Mouse (Mus musculus) limb, embryonic 12.5 days (tissue): Measurements from ENCODE around the gene Kcnip3. TPM values are rescaled to one million over a fixed set of nuclear protein-coding genes. Genes with fewer than 3 reads are reported as not detected.

Source experiments
- ATAC-seq: fragments of 200-750 bp; cut with Nextera tagmentation; 2 replicates; pipeline ENCODE4 v1.8.0; 2017; ENCODE audit warnings: low read depth, moderate TSS enrichment; ENCODE audit not compliant: insufficient number of reproducible peaks, insufficient read depth, low FRiP score, low TSS enrichment
- H3K27ac ChIP-seq: fragments of 300-500 bp; sonication (generic); 2 replicates; pipeline ENCODE4 v1.5.1; 2016; ENCODE audit warnings: mild to moderate bottlenecking, moderate library complexity
- H3K27me3 ChIP-seq: fragments of 300-500 bp; sonication (generic); 2 replicates; pipeline ENCODE4 v1.6.1; 2016; ENCODE audit warnings: mild to moderate bottlenecking, moderate library complexity
- H3K36me3 ChIP-seq: fragments of 300-500 bp; sonication (generic); 2 replicates; pipeline ENCODE4 v1.6.1; 2016; ENCODE audit warnings: mild to moderate bottlenecking, moderate library complexity
- H3K4me1 ChIP-seq: fragments of 300-500 bp; sonication (generic); replicated peaks from 2 replicates; pipeline ENCODE4 v1.6.1; 2016
- H3K4me2 ChIP-seq: fragments of 300-500 bp; sonication (generic); 2 replicates; pipeline ENCODE4 v1.6.1; 2016; ENCODE audit warnings: mild to moderate bottlenecking, moderate library complexity
- H3K4me3 ChIP-seq: fragments of 300-500 bp; sonication (generic); replicated peaks from 2 replicates; pipeline ENCODE4 v1.5.1; 2016; ENCODE audit warnings: mild to moderate bottlenecking
- H3K9ac ChIP-seq: fragments of 300-500 bp; sonication (generic); replicated peaks from 2 replicates; pipeline ENCODE4 v1.6.1; 2016; ENCODE audit warnings: mild to moderate bottlenecking, moderate library complexity
- H3K9me3 ChIP-seq: fragments of 300-500 bp; sonication (generic); 2 replicates; pipeline ENCODE4 v1.6.1; 2016; ENCODE audit warnings: mild to moderate bottlenecking, moderate library complexity
- WGBS: fragments of 180-500 bp; shearing (Covaris S2); methylation state at CpG from one replicate; pipeline ENCODE4 v1.1.7; 2016; 5-methylcytosine and 5-hydroxymethylcytosine counted together
- polyA plus RNA-seq: library from polyadenylated mRNA; unstranded; fragments of >200 nt; fragmentation: Nextera tagmentation; extraction: Ambion mirVana; gene quantifications from 2 replicates; pipeline ENCODE4 v1.2.1, GENCODE M21; 2016

The Kcnip3 gene
- polyA plus RNA-seq, 1 experiment from 2014 or later, result 1.0 TPM

DNA sequence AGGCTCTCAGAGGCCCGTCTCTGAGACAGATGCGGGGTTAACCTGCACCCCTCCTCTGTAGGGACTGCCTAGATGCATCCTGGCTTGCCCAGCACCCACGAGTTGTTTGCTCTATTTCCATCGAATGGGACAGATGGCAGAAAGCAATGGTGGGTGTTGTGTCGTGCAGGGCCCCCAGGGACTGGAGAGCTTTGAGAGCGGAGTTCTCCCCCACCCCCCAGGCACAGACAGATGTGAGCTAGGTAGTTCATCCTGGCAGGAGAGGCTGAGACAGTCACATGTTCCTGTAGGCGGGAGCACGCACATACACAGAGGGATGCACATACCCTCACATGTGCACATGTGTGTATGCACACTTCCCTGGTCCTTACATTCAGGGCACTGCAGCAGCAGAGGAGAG is 4.8 kb downstream of the Kcnip3 start:
- H3K9me3 ChIP-seq, result no peaks in the 10 kb centered on the region
- H3K27ac ChIP-seq, result no peak overlapping the region
- no peak for ATAC-seq
- H3K4me2 ChIP-seq, result no peak overlapping the region
- no peak overlapping the region for H3K9ac ChIP-seq
- no peak overlapping the region for H3K4me3 ChIP-seq
- no peaks in the 10 kb centered on the region for H3K36me3 ChIP-seq
- peaks cover 8% of the 10 kb centered on the region; the same call in 1 of the 2 replicates for H3K27me3 ChIP-seq
- peaks cover 16% of the 10 kb centered on the region for H3K4me1 ChIP-seq
- 68% methylated on average over 8 of the region's 8 CpGs for WGBS

DNA sequence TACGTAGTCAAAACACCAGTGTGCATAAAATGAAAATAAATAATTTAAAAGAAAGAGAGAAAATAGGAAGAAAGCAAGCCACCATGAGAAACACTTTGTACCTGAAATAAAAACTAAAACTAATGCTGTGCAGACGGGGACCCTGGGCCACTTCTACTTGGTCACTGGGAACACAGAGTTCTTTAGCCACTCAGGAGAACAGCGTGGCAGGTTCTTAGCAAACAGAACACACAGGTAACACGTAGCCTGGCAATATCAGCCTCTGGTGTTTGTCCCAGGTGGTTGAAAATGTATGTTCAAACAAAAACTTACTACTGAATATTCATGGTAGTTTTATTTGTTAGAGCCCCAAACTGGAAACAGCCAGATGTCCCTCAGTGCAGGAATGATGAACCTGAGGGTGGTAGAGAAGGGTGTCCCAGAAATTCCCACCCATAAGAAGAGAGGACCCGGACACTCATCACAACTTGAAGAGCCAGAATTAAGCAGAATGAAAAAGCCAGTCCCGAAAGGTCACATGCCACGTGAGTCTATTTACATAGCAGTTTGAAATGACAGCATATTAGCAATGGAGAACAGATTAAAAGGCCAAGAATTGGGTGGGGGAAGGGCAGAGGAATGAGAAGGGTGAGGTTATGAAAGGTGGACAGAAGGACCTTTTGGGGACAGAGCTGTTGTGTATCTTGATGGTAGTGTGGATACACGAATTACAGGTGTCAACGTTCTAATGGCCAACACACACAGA is 7.3 kb downstream of the Kcnip3 start:
- WGBS, result 81% methylated on average over 8 of the region's 9 CpGs
- Histone ChIP-seq H3K4me2 (no peak overlapping the region), H3K9ac (no peak overlapping the region)

DNA sequence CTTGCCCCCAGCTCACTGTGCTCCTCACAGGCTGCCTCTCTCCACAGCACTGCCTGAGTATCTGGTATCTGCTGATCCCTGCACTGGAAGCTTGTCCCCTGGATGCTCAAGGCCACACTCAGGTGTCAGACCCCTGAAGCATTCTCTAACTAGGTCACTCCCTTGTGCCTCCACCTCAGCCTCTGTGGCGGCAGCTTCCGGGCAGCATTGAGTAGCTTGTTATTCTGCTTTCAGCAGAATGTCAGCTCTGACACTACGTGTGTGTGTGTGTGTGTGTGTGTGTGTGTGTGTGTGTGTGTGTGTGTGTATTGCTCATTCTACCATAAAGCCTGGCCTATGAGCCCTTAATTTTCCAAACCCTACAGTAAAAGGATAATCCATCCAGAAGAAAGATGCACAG is 8.7 kb downstream of the Kcnip3 start:
- H3K27me3 ChIP-seq, result no peaks in the 10 kb centered on the region
- H3K4me1 ChIP-seq, result peaks cover 11% of the 10 kb centered on the region
- no peak overlapping the region for H3K9ac ChIP-seq
- no peak overlapping the region for H3K27ac ChIP-seq
- ATAC-seq, result no peak
- no peaks in the 10 kb centered on the region for H3K9me3 ChIP-seq
- H3K4me3 ChIP-seq, result no peak overlapping the region
- H3K36me3 ChIP-seq, result no peaks in the 10 kb centered on the region
- WGBS, result 72% methylated on average over 3 of the region's 3 CpGs
- H3K4me2 ChIP-seq, result no peak overlapping the region

More for the DNA sequence above, 7.3 kb downstream of the Kcnip3 start:
- H3K36me3 ChIP-seq, result no peaks in the 10 kb centered on the region
- H3K4me3 ChIP-seq, result no peak overlapping the region
- ATAC-seq, result no peak
- H3K27ac ChIP-seq, result no peak overlapping the region
- no peaks in the 10 kb centered on the region for H3K27me3 ChIP-seq
- H3K9me3 ChIP-seq, result no peaks in the 10 kb centered on the region
- H3K4me1 ChIP-seq, result peaks cover 11% of the 10 kb centered on the region

DNA sequence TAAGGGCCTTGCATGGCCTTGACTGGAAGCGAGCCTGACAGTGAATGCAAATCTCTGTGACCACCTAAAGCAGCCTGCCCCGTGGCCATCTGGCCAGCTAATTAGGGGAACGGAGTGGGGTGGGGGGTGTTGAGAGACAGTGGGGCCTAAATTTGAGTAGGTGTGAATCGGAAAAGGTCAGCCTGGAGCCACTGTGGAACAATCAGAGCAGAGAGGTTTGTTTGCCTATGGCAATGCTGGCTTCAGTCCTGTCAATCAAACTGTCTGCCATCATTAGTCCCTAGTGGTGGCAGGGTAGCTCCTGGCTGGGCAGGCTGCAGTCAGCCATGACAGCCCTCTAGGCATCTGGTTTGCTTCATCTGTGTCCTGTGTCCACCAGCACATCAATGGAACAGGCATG is 10.5 kb downstream of the Kcnip3 start:
- ATAC-seq, result no peak
- WGBS, result 16% methylated on average over 4 of the region's 4 CpGs
- Histone ChIP-seq H3K27ac (no peak overlapping the region), H3K9me3 (no peaks in the 10 kb centered on the region), H3K9ac (no peak overlapping the region), H3K4me1 (peaks cover 11% of the 10 kb centered on the region), H3K36me3 (no peaks in the 10 kb centered on the region), H3K4me2 (no peak overlapping the region), H3K27me3 (0 out of 2 replicates have a peak, but pooled peaks cover 3% of the 10 kb centered on the region), H3K4me3 (no peak overlapping the region)

DNA sequence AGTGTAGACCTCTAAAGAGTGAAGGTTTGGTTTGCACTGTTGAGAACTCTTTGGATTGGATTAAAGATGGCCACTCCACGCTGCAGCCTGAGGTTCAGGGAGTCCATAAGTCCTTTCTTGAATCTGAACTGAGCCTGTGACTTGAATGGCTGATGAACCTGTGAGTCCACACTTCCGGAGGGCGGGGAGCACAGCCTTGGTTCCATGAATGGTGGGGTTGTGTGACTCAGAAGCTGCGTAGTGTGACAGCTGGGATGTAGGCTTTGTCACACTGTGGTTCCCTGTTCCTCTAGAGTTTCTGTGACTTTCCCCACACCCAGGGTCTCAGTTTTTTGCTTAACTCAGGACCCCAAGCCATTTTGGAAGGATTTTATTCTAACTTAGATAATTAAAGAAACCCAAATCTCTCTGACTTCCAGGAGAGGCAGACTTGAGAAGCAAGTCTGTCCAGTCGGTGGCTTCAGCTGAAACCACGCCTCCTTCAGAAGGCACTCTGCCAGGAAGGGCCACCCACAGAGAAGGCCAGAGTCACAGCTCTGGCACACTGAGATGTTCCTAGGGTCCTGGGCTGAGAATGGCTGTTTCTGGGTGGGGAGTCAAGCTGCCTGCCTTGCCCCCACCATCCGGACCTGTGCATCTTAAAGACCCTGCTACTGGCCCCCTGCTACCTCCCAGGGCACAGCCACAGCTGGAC is 13.8 kb downstream of the Kcnip3 start:
- Histone ChIP-seq H3K4me2 (no peak overlapping the region), H3K27ac (no peak overlapping the region), H3K27me3 (peaks cover 21% of the 10 kb centered on the region; the same call in 1 of the 2 replicates), H3K4me3 (no peak overlapping the region), H3K4me1 (peaks cover 11% of the 10 kb centered on the region), H3K36me3 (no peaks in the 10 kb centered on the region), H3K9ac (no peak overlapping the region), H3K9me3 (no peaks in the 10 kb centered on the region)
- 64% methylated on average over 7 of the region's 7 CpGs for WGBS
- no peak for ATAC-seq

DNA sequence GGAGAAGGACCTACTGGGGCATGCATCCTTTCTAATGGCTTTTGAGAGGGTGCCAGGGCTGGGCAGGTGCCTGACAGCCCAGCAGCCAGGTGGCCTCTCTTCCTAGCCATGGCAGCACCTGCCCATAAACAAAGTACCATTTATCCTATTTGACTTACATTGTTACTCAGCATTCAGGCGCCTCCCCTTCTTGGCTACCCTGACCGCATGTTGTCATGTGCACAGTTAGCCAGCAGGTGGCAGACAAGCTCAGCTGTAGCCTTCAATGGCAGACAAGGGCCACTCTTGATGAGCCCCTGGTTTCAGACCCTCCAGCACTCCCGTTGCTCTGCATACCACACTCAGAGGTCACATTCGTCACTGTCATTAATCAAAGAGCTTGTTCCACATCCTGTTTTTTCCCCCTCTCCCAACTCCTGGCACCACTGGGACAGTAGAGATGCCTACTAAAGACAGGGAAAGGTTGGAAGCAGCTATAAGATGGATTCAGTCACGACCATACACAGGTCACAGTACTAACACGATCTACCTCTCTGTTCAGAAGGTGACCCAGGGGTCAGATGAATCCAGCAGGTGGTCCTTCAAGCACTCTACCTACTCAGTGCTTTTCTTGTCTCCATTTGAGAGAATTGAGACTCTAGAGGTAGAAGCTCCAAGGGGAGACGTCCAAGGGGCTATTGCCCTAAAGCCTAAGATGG is 14.7 kb downstream of the Kcnip3 start:
- WGBS, result 30% methylated on average over 7 of the region's 7 CpGs
- Histone ChIP-seq H3K9ac (no peak overlapping the region), H3K27me3 (peaks cover 25% of the 10 kb centered on the region; the same call in 1 of the 2 replicates), H3K9me3 (no peaks in the 10 kb centered on the region), H3K4me2 (no peak overlapping the region), H3K4me3 (no peak overlapping the region), H3K27ac (no peak overlapping the region), H3K4me1 (peaks cover 11% of the 10 kb centered on the region), H3K36me3 (no peaks in the 10 kb centered on the region)
- ATAC-seq, result 0 out of 2 replicates have a peak, but pooled peaks have one; percentile 17

DNA sequence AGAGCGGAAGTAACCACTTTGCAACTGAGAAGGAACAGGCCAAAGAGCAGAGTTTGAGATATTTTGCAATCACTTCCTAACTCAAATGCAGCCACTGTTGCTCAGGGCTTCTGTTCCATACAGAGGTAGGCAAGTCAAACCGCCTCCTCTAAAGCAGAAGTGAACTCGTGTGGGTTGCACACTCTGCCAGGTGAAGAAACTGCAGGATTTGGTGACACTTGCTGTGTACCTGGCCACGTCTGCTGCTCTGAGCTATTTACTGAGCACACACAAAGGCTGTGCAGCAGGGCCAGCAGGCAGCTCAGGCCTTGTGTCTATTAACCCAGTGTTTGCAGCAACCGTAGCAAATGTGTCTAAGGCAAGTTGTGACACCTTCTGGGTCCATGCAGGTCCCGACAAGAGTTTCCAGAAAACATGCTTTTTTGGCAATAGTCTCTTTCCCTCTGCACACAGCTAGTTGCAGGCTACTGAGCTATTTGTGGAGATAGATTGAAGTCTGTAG is 15.7 kb downstream of the Kcnip3 start:
- Histone ChIP-seq H3K4me3 (no peak overlapping the region), H3K9ac (no peak overlapping the region), H3K27ac (no peak overlapping the region), H3K27me3 (peaks cover 32% of the 10 kb centered on the region; the same call in 1 of the 2 replicates), H3K4me2 (no peak overlapping the region), H3K9me3 (no peaks in the 10 kb centered on the region), H3K4me1 (peaks cover 5% of the 10 kb centered on the region), H3K36me3 (no peaks in the 10 kb centered on the region)
- 87% methylated on average over 6 of the region's 6 CpGs for WGBS
- no peak for ATAC-seq

DNA sequence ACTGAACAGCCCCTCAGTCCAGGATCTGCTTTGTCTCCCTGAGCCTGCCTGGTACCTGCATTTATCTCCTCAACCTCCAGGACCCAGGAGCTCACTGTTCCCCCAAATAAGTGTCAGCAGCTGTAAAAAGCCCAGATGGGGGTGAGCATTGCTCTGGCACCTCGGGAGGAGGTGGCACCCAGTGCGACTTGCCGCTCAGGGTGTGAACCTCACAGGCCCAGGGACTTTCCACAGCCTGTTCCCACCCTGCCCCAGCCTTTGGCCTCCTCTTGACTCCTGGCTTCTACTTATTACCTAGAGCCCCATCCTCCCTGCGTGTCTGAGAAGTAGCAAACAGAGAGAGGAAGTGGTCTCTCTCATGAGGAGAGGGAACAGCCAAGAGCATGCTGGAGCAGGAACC is 16.7 kb downstream of the Kcnip3 start:
- ATAC-seq, result no peak
- H3K4me1 ChIP-seq, result no peaks in the 10 kb centered on the region
- peaks cover 36% of the 10 kb centered on the region; the same call in 1 of the 2 replicates for H3K27me3 ChIP-seq
- no peaks in the 10 kb centered on the region for H3K9me3 ChIP-seq
- no peak overlapping the region for H3K27ac ChIP-seq
- 43% methylated on average over 4 of the region's 4 CpGs for WGBS
- H3K4me3 ChIP-seq, result no peak overlapping the region
- H3K4me2 ChIP-seq, result no peak overlapping the region
- no peaks in the 10 kb centered on the region for H3K36me3 ChIP-seq
- no peak overlapping the region for H3K9ac ChIP-seq

DNA sequence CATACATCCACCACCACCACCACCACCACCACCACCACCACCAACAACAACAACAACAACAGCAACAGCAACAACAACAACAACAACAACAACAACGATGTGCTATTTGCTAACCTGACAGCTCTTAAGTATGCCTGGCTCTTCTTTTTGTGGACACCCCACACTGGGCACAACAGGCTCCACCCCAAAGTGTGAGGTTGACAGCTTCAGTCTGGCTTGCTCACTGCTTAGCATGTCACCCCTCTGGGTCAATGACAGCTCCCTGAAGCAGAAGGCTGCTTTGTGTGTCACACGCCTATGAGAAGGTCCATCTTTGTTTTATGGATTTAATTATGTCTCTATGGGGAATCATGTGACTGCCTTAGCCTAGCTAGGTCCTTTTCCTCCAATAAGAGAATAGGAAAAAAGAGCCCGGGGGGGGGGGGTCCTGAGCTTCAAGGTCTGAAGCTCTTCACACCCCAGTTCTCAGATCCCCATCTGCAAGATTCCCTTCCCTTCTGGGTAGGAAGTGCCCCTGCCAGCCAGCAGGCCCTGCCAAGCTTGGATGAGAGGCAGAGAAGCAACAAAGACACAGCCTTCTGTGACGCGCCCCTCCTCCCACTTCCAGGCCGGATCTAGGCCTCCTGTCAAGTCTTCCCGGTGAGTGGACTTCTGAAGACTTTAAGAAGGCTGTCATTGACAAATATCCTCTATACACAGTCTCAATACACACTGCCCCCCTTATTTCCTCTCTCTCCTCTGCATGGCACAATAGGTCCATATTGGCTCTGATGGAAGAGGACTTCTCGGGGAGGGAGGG is 17.9 kb downstream of the Kcnip3 start:
- Histone ChIP-seq H3K27me3 (peaks cover 43% of the 10 kb centered on the region; the same call in 1 of the 2 replicates), H3K4me1 (no peaks in the 10 kb centered on the region), H3K9ac (no peak overlapping the region), H3K9me3 (no peaks in the 10 kb centered on the region), H3K4me3 (no peak overlapping the region), H3K4me2 (no peak overlapping the region), H3K27ac (no peak overlapping the region), H3K36me3 (no peaks in the 10 kb centered on the region)
- ATAC-seq, result no peak
- 56% methylated on average over 8 of the region's 8 CpGs for WGBS

DNA sequence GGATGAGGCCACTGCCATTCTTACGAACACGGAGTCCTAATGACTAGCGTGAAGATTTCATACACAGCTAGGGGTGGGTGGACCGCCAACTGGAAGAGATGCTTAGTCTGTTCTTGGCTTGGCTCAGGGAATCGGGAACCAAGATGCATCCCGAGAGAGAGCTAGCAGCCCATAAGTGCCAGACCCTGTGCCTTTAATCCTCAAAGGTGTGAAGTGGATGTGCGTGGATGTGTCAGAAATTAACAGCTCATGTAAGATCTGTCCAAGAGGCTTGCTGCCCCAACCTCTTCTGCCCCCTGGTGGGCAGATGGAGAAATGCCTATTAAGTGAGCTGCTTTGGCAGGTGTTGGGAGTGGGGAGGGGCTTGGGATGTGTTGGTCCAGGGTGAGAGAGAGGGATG is 20.8 kb downstream of the Kcnip3 start:
- Histone ChIP-seq H3K9me3 (no peaks in the 10 kb centered on the region), H3K4me1 (no peaks in the 10 kb centered on the region), H3K9ac (no peak overlapping the region), H3K27ac (no peak overlapping the region), H3K36me3 (no peaks in the 10 kb centered on the region), H3K4me2 (no peak overlapping the region), H3K4me3 (no peak overlapping the region), H3K27me3 (peaks cover 43% of the 10 kb centered on the region; the same call in 1 of the 2 replicates)
- ATAC-seq, result no peak
- WGBS, result 46% methylated on average over 7 of the region's 7 CpGs
